Mouse (Mus musculus) left cerebral cortex, postnatal 25 days (tissue): ENCODE results near the gene Tnfrsf21. TPM values are rescaled to one million over a fixed set of nuclear protein-coding genes. Genes with fewer than 3 reads are reported as not detected.

Experiments
- DNase-seq, 2 experiments: peaks; one replicate each; pipeline ENCODE4 v3.0.0; 2022; ENCODE audit warnings: low spot score in 2 of 2, mixed read lengths in 1 of 2
- intact Hi-C: fragments of 180-260 bp; cut with DNase I; formaldehyde crosslinking; loops from one replicate; pipeline ENCODE4 v1.15.1; 2025
- total RNA-seq, 2 experiments: library from RNA; stranded (reverse); gene quantifications; 2 replicates each; pipeline ENCODE4 v1.2.3; 2021

Gene Tnfrsf21
- total RNA-seq, 2 experiments from 2014 or later, result 71.8 to 82.8 TPM

- DNase-seq, result no peak
- intact Hi-C loops, result no loop called here
Measured at GRCm38 (mm10) chr17:43072142-43072786, 55.9 kb downstream of the Tnfrsf21 start.

- intact Hi-C loops, result no loop called here
- no peak for DNase-seq
Measured at GRCm38 (mm10) chr17:43072787-43073148, 56.4 kb downstream of the Tnfrsf21 start.

- intact Hi-C loops, result no loop called here
Measured at GRCm38 (mm10) chr17:43074391-43074790, 58.0 kb downstream of the Tnfrsf21 start.

GRCm38 (mm10) chr17:43075100-43075499 is 58.7 kb downstream of the Tnfrsf21 start:
- intact Hi-C loops, result no loop called here

More at GRCm38 (mm10) chr17:43074391-43074790, 58.0 kb downstream of the Tnfrsf21 start:
- no peak for DNase-seq

GRCm38 (mm10) chr17:43075937-43076336 is 59.6 kb downstream of the Tnfrsf21 start:
- intact Hi-C loops, result loop anchor here (2.0 kb wide), 1 partner anchor 59 kb away; the partner anchor contains the start of gene Tnfrsf21
- no peak for DNase-seq

More at GRCm38 (mm10) chr17:43075100-43075499, 58.7 kb downstream of the Tnfrsf21 start:
- no peak for DNase-seq

GRCm38 (mm10) chr17:43076801-43077493 is 60.6 kb downstream of the Tnfrsf21 start:
- DNase-seq, result peak; percentile 72 to 92
- intact Hi-C loops, result loop anchor here (2.0 kb wide), 1 partner anchor 60 kb away; the partner anchor contains the start of gene Tnfrsf21

- no peak for DNase-seq
Measured at GRCm38 (mm10) chr17:43077540-43077939, 61.2 kb downstream of the Tnfrsf21 start.

GRCm38 (mm10) chr17:43081225-43081624 is 64.9 kb downstream of the Tnfrsf21 start:
- intact Hi-C loops, result no loop called here
- DNase-seq, result no peak

More at GRCm38 (mm10) chr17:43077540-43077939, 61.2 kb downstream of the Tnfrsf21 start:
- intact Hi-C loops, result loop anchor here (2.0 kb wide), 1 partner anchor 61 kb away; the partner anchor contains the start of gene Tnfrsf21

GRCm38 (mm10) chr17:43089496-43089895 is 73.1 kb downstream of the Tnfrsf21 start:
- no peak for DNase-seq

GRCm38 (mm10) chr17:43090948-43091724 is 74.8 kb downstream of the Tnfrsf21 start:
- intact Hi-C loops, result loop anchor here (5.0 kb wide), 1 partner anchor 74 kb away; the partner anchor contains the start of gene Tnfrsf21
- DNase-seq, result no peak

More at GRCm38 (mm10) chr17:43089496-43089895, 73.1 kb downstream of the Tnfrsf21 start:
- intact Hi-C loops, result no loop called here

- DNase-seq, result peak in 1 of 2 experiments; percentile 53
- intact Hi-C loops, result loop anchor here (5.0 kb wide), 1 partner anchor 75 kb away; the partner anchor contains the start of gene Tnfrsf21
Measured at GRCm38 (mm10) chr17:43092280-43092995, 76.1 kb downstream of the Tnfrsf21 start.

GRCm38 (mm10) chr17:43094285-43094684 is 77.9 kb downstream of the Tnfrsf21 start:
- intact Hi-C loops, result loop anchor here (5.0 kb wide), 1 partner anchor 77 kb away; the partner anchor contains the start of gene Tnfrsf21
- DNase-seq, result no peak

GRCm38 (mm10) chr17:43097101-43097688 is 80.8 kb downstream of the Tnfrsf21 start:
- DNase-seq, result no peak
- intact Hi-C loops, result no loop called here

GRCm38 (mm10) chr17:43106108-43106507 is 89.8 kb downstream of the Tnfrsf21 start:
- intact Hi-C loops, result no loop called here
- DNase-seq, result no peak

- intact Hi-C loops, result no loop called here
- DNase-seq, result no peak
Measured at GRCm38 (mm10) chr17:43107338-43107737, 91.0 kb downstream of the Tnfrsf21 start.

- DNase-seq, result no peak
- intact Hi-C loops, result no loop called here
Measured at GRCm38 (mm10) chr17:43109501-43109900, 93.1 kb downstream of the Tnfrsf21 start.

- DNase-seq, result no peak
- intact Hi-C loops, result no loop called here
Measured at GRCm38 (mm10) chr17:43110168-43110885, 94.0 kb downstream of the Tnfrsf21 start.

GRCm38 (mm10) chr17:43113391-43113984 is 97.1 kb downstream of the Tnfrsf21 start:
- intact Hi-C loops, result no loop called here
- no peak for DNase-seq
